Mouse (Mus musculus): ENCODE data around the gene Acacb. TPM values are rescaled to one million over a fixed set of nuclear protein-coding genes. Genes with fewer than 3 reads are reported as not detected.

Acacb gene
- total RNA-seq, 2 experiments from 2014 or later: 3.8 to 4.7 TPM

DNA sequence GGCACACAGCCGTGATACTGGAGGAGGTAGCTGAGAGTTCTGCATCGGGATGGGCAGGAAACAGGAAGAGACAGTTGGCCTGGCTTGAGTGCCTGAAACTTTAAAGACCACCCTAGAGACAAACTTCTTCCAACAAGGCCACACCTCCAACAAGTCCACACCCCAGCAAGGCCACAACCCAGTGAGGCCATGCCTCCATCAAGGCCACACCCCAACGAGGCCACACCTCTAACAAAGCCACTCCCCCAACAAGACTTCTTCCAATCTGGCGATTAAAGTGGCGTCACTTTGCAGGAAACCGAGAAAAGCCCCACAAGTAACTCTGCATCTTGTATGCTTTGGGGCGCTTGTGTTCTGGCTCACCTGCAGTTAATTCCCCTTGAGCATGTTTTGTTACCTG lies 92.6 kb downstream of the Acacb start:
- no peak for DNase-seq (ENCODE audit: low spot score in 2 of 2)
- intact Hi-C loops (cut with DNase I): no loop called here

DNA sequence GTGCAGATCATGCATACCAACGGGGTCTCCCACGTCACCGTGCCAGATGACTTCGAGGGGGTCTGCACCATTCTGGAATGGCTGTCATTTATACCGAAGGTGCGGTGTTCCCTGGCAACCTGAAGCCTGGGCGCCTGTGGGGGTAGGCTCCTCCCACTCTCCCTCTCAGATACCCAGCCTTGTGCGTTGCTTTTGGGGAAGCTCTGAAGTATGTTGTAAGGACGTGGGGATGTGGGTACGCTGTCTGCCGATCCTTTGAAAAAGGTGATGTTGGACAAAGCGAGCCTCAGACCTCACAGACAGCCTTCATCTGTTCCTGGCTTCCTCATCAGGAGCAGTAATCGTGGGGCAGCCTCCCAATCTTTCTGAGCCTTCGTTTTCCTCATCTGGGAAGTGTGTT lies 93.4 kb downstream of the Acacb start:
- intact Hi-C loops (cut with DNase I): no loop called here
- no peak for DNase-seq (ENCODE audit: low spot score in 2 of 2)

DNA sequence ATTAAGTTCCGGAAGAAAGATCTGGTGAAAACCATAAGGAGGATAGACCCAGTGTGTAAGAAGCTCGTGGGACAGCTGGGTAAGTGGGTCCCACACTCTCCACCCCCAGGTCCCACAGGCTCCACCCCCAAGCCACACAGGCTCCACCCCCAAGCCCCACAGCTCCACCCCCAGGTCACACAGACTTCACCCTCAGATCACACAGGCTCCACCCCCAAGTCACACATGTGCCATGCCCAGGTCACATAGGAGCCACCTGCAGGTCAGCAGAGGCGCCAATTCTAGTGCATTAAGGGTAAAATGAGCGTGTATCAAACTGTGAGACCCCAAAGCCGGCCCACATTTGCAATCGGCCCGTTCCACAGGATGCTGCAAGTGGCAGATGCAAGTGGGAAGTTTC lies 100.1 kb downstream of the Acacb start:
- DNase-seq (ENCODE audit: low spot score in 2 of 2): no peak
- intact Hi-C loops (cut with DNase I): no loop called here

DNA sequence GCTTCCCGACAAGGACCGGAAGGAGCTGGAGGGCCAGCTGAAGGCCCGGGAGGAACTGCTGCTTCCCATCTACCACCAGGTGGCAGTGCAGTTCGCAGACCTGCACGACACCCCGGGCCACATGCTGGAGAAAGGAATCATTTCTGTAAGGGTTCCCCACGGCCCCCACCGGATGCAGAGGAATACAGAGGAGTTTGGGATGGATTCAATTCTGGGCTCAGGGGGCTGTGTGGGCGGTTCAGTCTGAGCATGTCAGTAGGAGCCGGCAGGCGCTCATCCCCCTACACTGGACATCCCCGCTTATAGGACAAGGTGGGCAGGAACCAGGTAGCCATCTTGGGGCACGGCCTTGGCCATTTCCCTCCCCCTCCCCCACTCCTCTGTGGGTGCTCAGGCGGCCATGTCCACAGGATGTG lies 101.8 kb downstream of the Acacb start:
- intact Hi-C loops (cut with DNase I): loop anchor here (1.0 kb wide), 1 partner anchor 61 kb away; no protein-coding TSS in a partner anchor
- peak; percentile 70 to 76 for DNase-seq (ENCODE audit: low spot score in 2 of 2)

DNA sequence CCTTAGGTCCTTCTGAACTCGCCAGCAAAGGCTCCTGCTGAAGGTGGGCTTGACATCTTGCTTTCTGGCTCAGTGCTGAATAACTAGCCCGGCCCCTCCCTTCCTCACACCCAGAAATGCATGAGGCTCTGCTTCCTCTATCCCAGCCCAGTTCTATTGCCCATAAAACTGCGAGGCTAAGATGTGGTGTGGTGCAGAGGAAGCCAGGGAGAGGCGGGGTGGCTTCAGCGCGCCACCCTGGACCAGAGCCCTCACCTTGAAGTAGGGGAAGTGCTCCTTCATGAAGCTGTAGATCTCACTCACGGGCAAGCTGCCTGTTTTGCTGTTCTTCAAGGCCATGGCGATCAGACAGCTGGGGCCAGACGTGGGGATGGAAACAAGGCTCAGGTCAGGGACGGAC lies 113.2 kb downstream of the Acacb start:
- intact Hi-C loops (cut with DNase I): no loop called here

DNA sequence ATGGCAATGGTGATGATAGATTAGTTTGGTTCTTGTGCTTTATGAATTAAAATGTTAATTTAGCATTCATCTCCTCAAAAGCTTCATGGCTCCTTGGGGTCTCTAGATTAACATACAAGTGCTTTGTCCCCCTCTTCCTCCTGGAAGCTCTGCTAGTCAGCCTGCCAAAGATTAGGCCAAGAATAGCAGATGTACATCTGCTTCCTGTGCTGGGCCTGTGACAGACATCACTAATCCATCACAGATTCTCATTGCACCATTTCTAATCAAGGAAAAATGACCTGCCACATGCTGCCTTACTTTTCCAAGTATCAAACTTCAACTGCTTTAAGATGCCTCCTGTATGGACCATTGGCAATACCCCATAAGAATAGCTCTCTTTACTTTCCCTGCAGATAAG lies 115.2 kb downstream of the Acacb start:
- DNase-seq (ENCODE audit: low spot score in 2 of 2): no peak
- intact Hi-C loops (cut with DNase I): no loop called here

More for the DNA sequence above, 113.2 kb downstream of the Acacb start:
- no peak for DNase-seq (ENCODE audit: low spot score in 2 of 2)

DNA sequence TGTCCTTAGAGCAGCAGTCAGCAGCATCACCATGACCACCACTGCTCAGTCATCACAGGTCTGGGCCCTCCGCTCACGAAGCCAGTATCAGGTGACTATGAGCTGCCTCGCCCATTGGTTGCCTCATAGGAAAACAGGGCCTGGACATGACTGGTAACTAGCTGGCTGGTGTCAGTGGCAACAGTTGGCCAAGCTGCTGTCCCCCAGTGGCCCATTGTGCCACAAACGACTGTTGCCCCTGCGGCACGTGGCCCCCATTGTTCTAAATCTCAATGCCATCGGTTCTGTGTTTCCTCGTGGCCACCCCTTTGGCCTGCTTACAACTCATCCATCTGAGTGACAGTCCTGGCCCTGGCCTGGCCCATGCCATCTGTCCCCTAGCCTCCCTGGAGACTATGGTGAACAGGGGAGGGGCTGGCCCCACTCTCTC lies 117.7 kb downstream of the Acacb start:
- intact Hi-C loops (cut with DNase I): no loop called here
- no peak for DNase-seq (ENCODE audit: low spot score in 2 of 2)

DNA sequence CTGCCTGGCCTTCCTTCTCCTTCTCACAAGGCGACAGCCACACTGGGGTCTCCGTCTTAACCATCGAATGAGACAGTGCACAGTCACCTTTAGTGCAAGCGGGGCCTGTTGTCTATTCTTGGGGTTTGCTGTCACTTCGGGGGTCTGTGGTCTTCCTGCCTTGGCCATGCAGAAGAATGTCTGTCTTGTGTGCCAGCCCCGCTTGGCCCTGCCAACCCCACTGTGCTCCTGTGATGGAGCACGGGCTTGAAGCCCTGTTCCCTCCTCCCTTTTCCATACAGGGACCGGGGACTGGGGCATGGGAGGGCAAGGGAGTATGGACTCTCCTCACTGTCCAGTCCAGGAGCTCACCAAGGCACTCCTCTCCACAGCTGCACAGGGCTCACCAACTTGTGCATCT lies 118.5 kb downstream of the Acacb start:
- no peak for DNase-seq (ENCODE audit: low spot score in 2 of 2)
- intact Hi-C loops (cut with DNase I): no loop called here

DNA sequence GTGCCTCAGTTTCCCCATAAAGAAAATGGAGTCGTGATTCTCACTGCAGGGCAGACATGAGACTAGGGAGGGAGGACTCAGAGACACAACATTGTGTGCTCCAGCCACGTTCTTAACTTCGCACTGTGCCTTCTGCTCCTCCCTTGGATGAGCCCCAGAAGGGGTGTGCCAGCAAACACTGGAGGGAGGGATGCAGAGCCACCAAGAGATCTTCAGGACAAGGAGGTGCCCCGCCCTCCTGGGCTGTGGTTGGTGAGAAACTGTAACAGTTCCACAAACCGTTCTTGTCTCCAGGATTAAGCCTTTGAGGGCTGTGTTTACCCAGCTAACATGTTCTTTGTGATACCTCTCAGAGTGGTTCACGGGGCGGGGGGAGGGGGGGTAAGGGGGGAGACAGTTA lies 122.3 kb downstream of the Acacb start:
- peak in 1 of 2 experiments; percentile 56 for DNase-seq (ENCODE audit: low spot score in 2 of 2)
- intact Hi-C loops (cut with DNase I): no loop called here

DNA sequence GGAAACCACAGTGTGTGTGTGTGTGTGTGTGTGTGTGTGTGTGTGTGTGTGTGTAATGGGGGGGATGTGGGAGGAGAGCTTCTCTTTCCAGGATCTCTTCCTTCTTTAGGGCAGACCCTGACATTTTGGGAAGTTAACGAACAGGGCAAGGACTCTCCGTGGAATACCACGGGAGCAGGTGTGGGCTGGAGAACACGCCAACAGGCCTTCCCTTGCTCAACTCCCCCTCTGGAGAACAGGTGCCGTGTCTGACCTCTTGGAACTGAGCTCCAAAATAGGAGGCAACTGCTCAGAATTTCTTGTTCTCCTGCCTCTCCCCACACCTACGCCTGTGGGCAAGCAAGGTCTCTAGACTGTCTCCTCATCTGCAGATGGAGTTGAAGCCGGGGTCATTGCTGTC lies 123.2 kb downstream of the Acacb start:
- intact Hi-C loops (cut with DNase I): no loop called here
- DNase-seq (ENCODE audit: low spot score in 2 of 2): no peak

DNA sequence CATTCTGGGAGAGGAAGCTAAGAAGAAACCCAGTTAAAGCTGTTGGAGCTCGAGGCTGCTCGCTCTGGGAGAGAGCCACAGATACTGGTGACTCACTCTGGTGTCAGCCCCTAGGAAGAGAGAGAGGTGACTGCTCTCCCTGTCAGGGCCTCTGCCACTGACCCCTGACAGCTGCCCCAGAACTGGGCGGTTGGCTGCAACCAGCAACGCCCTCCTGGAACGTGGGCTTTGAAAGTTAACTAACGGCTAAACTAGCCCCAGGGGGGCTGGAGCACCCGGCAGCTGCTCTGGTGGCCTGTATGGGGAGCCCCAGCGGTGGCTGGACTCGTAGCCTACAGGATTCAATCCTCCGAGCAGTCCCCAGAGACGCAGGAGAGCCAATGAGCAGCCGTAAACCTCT lies 123.6 kb downstream of the Acacb start:
- DNase-seq (ENCODE audit: low spot score in 2 of 2): no peak
- intact Hi-C loops (cut with DNase I): no loop called here

DNA sequence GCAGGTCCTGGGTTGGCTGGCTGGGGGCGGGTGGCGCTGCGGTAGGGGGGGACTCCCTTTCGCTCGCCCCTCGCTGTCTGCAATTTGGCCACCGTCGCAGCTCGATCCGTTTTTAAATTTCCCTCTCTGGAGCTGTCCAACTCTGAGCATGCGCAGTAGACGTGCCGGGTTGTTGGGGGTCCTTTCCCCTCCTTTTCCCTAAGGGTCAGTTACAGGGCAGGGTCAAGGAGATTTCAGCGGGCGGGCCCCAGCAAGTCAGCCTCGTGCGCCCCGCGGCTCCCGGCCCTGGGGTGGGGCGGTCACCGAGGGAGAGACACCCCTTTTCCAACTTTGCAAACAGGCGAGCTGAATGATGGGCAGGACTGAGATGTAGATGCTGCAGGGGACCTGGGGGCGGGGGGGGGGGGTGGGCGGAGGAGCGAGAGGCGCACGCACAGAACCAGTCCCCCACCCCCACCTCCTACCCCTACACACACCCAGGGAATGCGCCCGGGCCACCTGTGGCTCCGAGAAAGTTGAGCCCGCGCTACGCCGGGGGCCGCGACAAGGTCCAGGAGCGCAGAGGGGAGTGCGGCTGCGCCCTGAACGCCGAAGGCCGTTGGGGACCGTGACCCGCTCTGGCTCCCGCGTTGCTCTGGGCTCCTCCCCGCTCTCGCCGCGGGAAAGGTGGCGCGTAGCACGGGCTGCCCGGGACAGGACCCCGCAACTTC lies 127.5 kb downstream of the Acacb start, which contains the start of gene Foxn4:
TSS of gene Foxn4 (minus strand) at position 115 of the 710 bp plus-strand sequence.
- intact Hi-C loops (cut with DNase I): no loop called here
- DNase-seq (ENCODE audit: low spot score in 2 of 2): no peak

DNA sequence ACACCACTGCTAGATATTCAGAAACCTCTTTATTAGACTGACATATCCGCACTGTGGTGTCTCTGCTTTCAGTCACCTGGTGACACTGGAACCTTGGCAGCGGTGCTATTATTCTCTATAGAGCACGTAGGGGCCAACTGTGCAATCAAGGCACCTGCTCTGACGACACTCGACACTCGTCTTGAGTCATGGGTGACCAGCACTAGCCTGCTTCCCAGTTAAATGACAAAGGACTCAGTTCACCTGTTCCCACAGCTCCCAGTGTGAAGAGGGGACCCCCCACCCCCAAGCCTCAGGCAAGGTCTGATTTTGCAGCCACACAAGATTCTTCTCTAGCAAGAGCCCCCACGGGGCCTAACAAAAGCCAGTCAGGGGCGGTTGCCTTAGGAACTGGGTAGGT lies 129.0 kb downstream of the Acacb start:
- intact Hi-C loops (cut with DNase I): no loop called here
- DNase-seq (ENCODE audit: low spot score in 2 of 2): no peak

DNA sequence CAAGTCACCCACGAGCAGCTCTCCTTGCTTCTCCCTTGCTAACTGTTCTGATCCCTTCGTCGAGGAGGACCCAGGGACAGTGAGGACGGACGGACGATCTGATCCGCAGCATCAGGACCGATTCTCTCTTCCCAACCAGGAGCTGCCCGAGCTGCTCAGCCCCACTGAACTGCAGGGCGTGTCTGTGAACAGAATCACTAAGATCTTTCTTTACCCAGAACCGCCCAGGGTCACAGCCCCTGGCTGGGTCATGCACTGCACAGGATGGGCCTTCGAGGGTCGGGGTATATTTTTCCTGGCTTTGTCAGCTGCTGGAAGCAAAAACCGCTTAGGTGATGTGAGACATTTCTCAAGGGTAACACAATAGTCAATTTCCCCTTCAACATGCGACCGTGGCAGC lies 129.7 kb downstream of the Acacb start:
- DNase-seq (ENCODE audit: low spot score in 2 of 2): no peak
- intact Hi-C loops (cut with DNase I): no loop called here

DNA sequence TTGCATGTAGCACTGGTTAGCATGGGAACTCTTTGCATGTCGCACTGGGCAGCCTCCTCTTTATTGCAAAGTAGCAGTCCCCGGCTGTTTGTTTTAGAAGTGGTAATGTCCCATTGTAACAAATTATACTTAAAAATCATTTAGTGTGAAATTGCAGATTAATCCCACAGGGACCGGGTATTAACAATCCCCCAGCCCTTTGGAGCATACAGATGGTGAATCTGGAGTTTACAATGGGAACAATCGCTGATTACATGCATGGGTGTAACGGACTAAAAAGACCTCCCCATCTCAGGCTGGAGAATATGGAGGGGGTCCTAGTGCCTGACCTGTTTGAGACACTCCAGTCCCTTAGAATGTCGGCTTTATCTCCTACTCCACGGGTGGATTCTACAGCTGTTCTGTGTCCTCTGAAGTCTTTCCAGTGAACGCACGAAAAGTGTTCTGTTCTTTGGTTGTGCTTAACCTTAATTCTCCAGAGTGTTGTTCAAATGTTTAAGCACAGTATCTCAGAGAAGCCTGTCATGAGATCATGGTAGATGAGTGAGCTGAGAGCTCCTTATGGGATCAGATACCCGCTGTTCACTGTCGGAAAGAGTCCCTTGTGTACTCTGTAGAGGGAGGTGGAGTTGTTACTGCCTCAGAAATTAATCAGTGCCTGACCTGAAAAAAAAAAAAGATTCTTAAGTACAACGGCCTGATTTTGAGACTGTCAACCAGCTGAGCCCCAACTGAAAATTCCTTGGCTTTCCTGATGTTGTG lies 133.2 kb downstream of the Acacb start:
- intact Hi-C loops (cut with DNase I): no loop called here
- DNase-seq (ENCODE audit: low spot score in 2 of 2): no peak

DNA sequence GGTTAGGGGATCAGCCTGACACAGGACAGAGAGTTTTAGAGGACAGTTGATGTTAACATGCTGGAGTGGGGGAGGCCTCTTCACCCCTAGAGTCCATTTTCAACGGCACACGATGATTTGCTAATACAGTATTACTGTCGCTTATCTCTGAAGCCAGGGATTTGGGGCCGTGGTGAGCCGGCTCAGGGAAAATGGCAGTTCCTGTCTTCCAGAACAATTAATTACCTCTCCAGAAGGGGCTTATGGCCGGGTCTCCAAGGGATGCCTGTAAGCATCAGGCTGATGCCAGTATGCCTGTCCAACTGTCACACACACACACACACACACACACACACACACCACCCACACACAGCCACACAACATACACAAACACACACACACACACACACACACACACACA lies 136.0 kb downstream of the Acacb start:
- intact Hi-C loops (cut with DNase I): no loop called here
- no peak for DNase-seq (ENCODE audit: low spot score in 2 of 2)

DNA sequence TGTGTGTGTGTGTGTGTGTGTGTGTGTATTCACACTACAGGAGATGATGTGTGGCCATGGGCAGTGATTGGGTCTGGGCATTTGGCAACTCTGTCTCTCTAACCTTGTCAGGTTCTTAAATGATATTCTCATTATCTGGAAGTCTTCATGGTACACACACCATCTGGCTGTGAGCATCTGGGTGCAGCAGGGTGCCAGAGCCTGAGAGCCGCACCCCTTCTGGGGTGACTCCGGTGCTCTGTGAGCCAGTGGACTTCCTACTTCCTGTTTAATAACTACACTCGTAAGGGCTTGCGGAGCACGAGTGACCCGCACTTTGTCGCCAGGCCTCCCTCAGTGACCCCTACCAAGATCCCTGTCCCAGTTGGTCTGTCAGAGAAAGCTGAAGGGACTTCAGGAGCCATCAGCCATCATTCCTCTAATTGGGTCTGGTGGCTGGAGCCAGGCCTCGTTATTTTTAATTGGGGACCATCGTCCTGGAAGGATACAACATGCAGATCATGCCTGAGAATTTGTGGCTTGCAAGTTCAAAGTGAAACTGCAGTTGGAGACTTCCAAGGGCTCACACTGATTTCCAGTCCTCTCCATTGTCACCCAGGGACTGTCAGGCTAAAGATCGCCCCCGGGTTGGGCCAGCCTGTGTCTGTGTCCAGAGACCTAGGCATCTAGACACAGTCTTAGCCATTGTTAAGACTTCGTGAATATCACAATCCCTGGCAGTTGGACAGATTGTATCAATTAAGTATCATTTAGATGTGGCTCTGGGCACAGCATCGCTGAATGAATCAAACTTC lies 138.5 kb downstream of the Acacb start:
- intact Hi-C loops (cut with DNase I): no loop called here
- peak in 1 of 2 experiments; percentile 41 for DNase-seq (ENCODE audit: low spot score in 2 of 2)

DNA sequence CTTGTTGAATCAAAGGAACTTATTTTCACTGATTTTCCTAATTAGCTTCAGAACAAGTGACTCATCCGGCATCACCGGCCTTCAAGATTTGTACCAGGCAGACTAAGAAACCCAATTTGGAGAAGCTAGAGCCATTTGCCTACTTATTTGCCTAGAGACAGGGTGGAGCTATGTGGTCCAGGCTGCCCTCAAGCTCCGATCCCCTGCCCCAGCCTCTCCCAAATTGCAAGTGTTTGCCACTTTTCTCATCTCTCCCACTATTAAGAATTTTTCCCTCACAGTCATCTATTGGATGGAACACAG lies 139.0 kb downstream of the Acacb start:
- intact Hi-C loops (cut with DNase I): no loop called here
- DNase-seq (ENCODE audit: low spot score in 2 of 2): no peak

DNA sequence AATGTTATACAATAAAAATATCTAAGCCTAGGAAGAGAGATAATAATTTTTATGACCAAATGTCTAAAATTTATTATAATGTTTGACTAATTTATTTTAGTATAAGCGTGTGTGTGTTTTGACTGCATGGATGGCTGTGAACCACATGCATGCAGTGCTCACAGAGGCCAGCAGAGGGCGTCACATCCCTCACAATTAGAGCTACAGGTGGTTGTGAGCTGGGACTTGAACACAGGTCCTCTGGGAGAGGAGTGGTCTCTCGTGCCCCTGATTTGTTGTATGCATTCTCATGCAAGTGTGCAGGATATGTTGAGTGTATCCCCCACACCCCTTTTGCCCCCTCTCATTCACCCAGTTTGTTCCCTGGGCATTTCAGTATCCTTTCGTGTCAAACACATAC lies 139.8 kb downstream of the Acacb start:
- intact Hi-C loops (cut with DNase I): no loop called here
- peak in 1 of 2 experiments; percentile 14 for DNase-seq (ENCODE audit: low spot score in 2 of 2)

DNA sequence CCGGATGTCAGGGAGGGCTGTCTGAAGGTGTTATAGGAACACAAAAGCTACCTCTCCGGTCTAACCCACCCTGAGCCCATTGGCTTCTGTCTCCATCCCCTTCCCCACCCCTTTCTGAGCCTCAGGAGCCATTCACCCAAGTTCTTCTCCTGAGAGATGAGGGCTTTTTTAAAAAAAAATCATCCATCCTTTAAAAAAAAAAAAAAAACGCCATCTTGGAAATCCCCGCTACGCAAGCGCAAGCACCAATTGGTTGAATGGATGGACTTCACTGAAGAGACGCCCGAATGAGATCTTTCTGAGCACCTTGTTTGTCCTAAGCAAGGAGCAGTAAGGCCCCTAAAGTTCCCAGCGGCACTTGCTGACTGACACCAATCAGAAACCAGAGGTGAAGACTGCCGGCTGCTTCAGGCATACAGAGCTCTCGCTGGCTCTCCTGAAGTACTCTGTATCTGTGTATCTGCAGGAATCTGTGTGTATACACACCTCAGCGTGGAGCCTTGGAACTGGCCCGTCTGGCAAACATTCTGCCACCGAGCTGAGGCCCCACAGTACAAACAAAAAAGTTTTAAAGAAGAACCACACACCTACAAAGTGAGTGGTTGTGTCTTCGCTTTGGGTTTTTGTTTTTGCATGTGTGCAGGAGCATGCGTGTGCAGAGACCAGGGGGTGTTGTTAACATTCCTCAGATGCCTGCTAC lies 140.7 kb downstream of the Acacb start:
- intact Hi-C loops (cut with DNase I): no loop called here
- no peak for DNase-seq (ENCODE audit: low spot score in 2 of 2)

All from left cerebral cortex, postnatal 14 days (tissue).